Mouse (Mus musculus): ENCODE measurements around the gene Arhgap31. TPM values are rescaled to one million over a fixed set of nuclear protein-coding genes. Genes with fewer than 3 reads are reported as not detected.

Gene Arhgap31
- polyA plus RNA-seq, 1 experiment: 0.58 TPM

- Histone ChIP-seq H3K9me3 (no peaks in the 10 kb centered on the region), H3K36me3 (replicated peaks; ENCODE audit: low read length) (no peaks in the 10 kb centered on the region), H3K27me3 (replicated peaks) (peaks cover 13% of the 10 kb centered on the region), H3K4me3 (replicated peaks) (no peak overlapping the region), H3K4me1 (no peaks in the 10 kb centered on the region)
- TF ChIP-seq FLI1 (IDR thresholded peaks at IDR 0.05; ENCODE audit: low read length): no peak
- no peak for TF ChIP-seq GATA1 (IDR thresholded peaks at IDR 0.05; ENCODE audit: borderline replicate concordance, low read length)
Measured at GRCm38 (mm10) chr16:38644455-38644854, 68.6 kb downstream of the Arhgap31 start.

GRCm38 (mm10) chr16:38637085-38637484 is 76.0 kb downstream of the Arhgap31 start:
- H3K4me3 ChIP-seq (replicated peaks): no peak overlapping the region
- TF ChIP-seq FLI1 (IDR thresholded peaks at IDR 0.05; ENCODE audit: low read length) (no peak), GATA1 (IDR thresholded peaks at IDR 0.05; ENCODE audit: borderline replicate concordance, low read length) (no peak)
- no peaks in the 10 kb centered on the region for H3K4me1 ChIP-seq
- H3K9me3 ChIP-seq: no peaks in the 10 kb centered on the region
- peaks cover 2% of the 10 kb centered on the region for H3K27me3 ChIP-seq (replicated peaks)
- H3K36me3 ChIP-seq (replicated peaks; ENCODE audit: low read length): no peaks in the 10 kb centered on the region

GRCm38 (mm10) chr16:38636682-38637081 is 76.4 kb downstream of the Arhgap31 start:
- Histone ChIP-seq H3K27me3 (replicated peaks) (peaks cover 2% of the 10 kb centered on the region), H3K36me3 (replicated peaks; ENCODE audit: low read length) (no peaks in the 10 kb centered on the region), H3K4me1 (no peaks in the 10 kb centered on the region), H3K4me3 (replicated peaks) (no peak overlapping the region), H3K9me3 (no peaks in the 10 kb centered on the region)
- TF ChIP-seq GATA1 (IDR thresholded peaks at IDR 0.05; ENCODE audit: borderline replicate concordance, low read length) (no peak), FLI1 (IDR thresholded peaks at IDR 0.05; ENCODE audit: low read length) (no peak)

- H3K4me1 ChIP-seq: no peaks in the 10 kb centered on the region
- no peak overlapping the region for H3K4me3 ChIP-seq (replicated peaks)
- no peaks in the 10 kb centered on the region for H3K36me3 ChIP-seq (replicated peaks; ENCODE audit: low read length)
- TF ChIP-seq GATA1 (IDR thresholded peaks at IDR 0.05; ENCODE audit: borderline replicate concordance, low read length) (no peak), FLI1 (IDR thresholded peaks at IDR 0.05; ENCODE audit: low read length) (no peak)
- no peaks in the 10 kb centered on the region for H3K9me3 ChIP-seq
- H3K27me3 ChIP-seq (replicated peaks): peaks cover under 1% of the 10 kb centered on the region
Measured at GRCm38 (mm10) chr16:38635833-38636390, 77.2 kb downstream of the Arhgap31 start.

- Histone ChIP-seq H3K36me3 (replicated peaks; ENCODE audit: low read length) (no peaks in the 10 kb centered on the region), H3K4me3 (replicated peaks) (no peak overlapping the region), H3K9me3 (no peaks in the 10 kb centered on the region), H3K4me1 (no peaks in the 10 kb centered on the region), H3K27me3 (replicated peaks) (peaks cover 3% of the 10 kb centered on the region)
- TF ChIP-seq FLI1 (IDR thresholded peaks at IDR 0.05; ENCODE audit: low read length): no peak
- no peak for TF ChIP-seq GATA1 (IDR thresholded peaks at IDR 0.05; ENCODE audit: borderline replicate concordance, low read length)
Measured at GRCm38 (mm10) chr16:38632147-38632546, 80.9 kb downstream of the Arhgap31 start.

GRCm38 (mm10) chr16:38625811-38626369 is 87.2 kb downstream of the Arhgap31 start:
- Histone ChIP-seq H3K4me1 (no peaks in the 10 kb centered on the region), H3K27me3 (replicated peaks) (peaks cover 3% of the 10 kb centered on the region), H3K9me3 (no peaks in the 10 kb centered on the region), H3K4me3 (replicated peaks) (no peak overlapping the region), H3K36me3 (replicated peaks; ENCODE audit: low read length) (no peaks in the 10 kb centered on the region)
- TF ChIP-seq FLI1 (IDR thresholded peaks at IDR 0.05; ENCODE audit: low read length): no peak
- no peak for TF ChIP-seq GATA1 (IDR thresholded peaks at IDR 0.05; ENCODE audit: borderline replicate concordance, low read length)

- no peaks in the 10 kb centered on the region for H3K36me3 ChIP-seq (replicated peaks; ENCODE audit: low read length)
Measured at GRCm38 (mm10) chr16:38625411-38625810, 87.7 kb downstream of the Arhgap31 start.

GRCm38 (mm10) chr16:38624303-38624702 is 88.8 kb downstream of the Arhgap31 start:
- Histone ChIP-seq H3K4me3 (replicated peaks) (no peak overlapping the region), H3K27me3 (replicated peaks) (peaks cover 3% of the 10 kb centered on the region), H3K4me1 (no peaks in the 10 kb centered on the region), H3K9me3 (no peaks in the 10 kb centered on the region), H3K36me3 (replicated peaks; ENCODE audit: low read length) (no peaks in the 10 kb centered on the region)
- TF ChIP-seq FLI1 (IDR thresholded peaks at IDR 0.05; ENCODE audit: low read length) (no peak), GATA1 (IDR thresholded peaks at IDR 0.05; ENCODE audit: borderline replicate concordance, low read length) (no peak)

More at GRCm38 (mm10) chr16:38625411-38625810, 87.7 kb downstream of the Arhgap31 start:
- no peaks in the 10 kb centered on the region for H3K4me1 ChIP-seq
- H3K27me3 ChIP-seq (replicated peaks): peaks cover 3% of the 10 kb centered on the region
- TF ChIP-seq FLI1 (IDR thresholded peaks at IDR 0.05; ENCODE audit: low read length) (no peak), GATA1 (IDR thresholded peaks at IDR 0.05; ENCODE audit: borderline replicate concordance, low read length) (no peak)
- no peak overlapping the region for H3K4me3 ChIP-seq (replicated peaks)
- H3K9me3 ChIP-seq: no peaks in the 10 kb centered on the region

GRCm38 (mm10) chr16:38622283-38622682 is 90.8 kb downstream of the Arhgap31 start:
- no peaks in the 10 kb centered on the region for H3K4me1 ChIP-seq
- TF ChIP-seq FLI1 (IDR thresholded peaks at IDR 0.05; ENCODE audit: low read length) (no peak), GATA1 (IDR thresholded peaks at IDR 0.05; ENCODE audit: borderline replicate concordance, low read length) (no peak)
- no peaks in the 10 kb centered on the region for H3K36me3 ChIP-seq (replicated peaks; ENCODE audit: low read length)
- H3K27me3 ChIP-seq (replicated peaks): no peaks in the 10 kb centered on the region
- H3K9me3 ChIP-seq: no peaks in the 10 kb centered on the region
- H3K4me3 ChIP-seq (replicated peaks): no peak overlapping the region

GRCm38 (mm10) chr16:38620696-38621450 is 92.2 kb downstream of the Arhgap31 start:
- Histone ChIP-seq H3K4me1 (no peaks in the 10 kb centered on the region), H3K36me3 (replicated peaks; ENCODE audit: low read length) (no peaks in the 10 kb centered on the region), H3K9me3 (no peaks in the 10 kb centered on the region), H3K27me3 (replicated peaks) (no peaks in the 10 kb centered on the region), H3K4me3 (replicated peaks) (no peak overlapping the region)
- TF ChIP-seq GATA1 (IDR thresholded peaks at IDR 0.05; ENCODE audit: borderline replicate concordance, low read length): no peak
- no peak for TF ChIP-seq FLI1 (IDR thresholded peaks at IDR 0.05; ENCODE audit: low read length)

Measured in megakaryocyte, embryonic 14.5 days (primary cell).